ENCODE assay signal across 26 mouse cellular contexts in the genomic region with DNA sequence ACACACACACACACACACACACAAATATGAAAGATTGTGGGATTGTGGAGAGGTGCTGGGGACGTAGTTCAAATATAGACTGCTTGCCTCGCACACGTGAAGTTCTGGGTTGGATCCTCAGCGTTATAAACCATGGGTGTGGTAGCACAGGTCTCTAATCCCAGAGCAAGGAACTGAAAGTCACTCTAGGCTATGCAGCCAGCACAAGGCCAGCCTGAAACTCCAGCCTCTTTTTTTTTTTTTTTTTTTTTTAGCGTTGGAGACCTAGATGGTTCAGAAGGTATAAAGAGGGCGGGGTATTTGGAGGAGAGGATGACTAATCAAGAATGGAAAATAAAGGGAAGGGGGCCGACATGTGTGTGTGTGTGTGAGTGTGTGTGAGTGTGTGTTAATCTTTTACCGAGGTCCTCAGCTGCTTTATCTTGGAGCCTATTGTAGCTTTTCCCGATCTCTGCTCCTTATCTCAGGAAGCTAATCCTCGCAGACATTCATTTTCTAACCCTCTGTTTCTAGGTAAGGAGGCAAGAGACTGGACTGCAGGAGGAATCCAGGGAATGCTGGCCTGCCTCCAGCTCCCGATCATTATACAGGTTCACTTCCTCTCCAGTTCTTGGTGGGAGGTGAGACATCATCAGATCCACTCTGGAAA. TPM values are rescaled to one million over a fixed set of nuclear protein-coding genes. Genes with fewer than 3 reads are reported as not detected.
DNase-seq lines count a peak whose midpoint lies in the region; ATAC-seq and TF ChIP-seq lines count a peak whose summit lies in the region.
"Had no signal": no experiment of that assay in that cellular context is flagged by ENCODE, and none has a peak within 500 bp of the region (broad histone marks: within the 10 kb centered on the region; RNA-seq: fewer than 3 reads in every experiment).

No protein-coding gene starts in this region.

- no peak for TF ChIP-seq CTCF in lung, postnatal 0 days (IDR thresholded peaks at IDR 0.05)
- no peak for TF ChIP-seq CTCF in small intestine, adult 2 months (IDR thresholded peaks at IDR 0.05; ENCODE audit: extremely low read depth, insufficient read length, insufficient replicate concordance, low read depth, low read length)

- WGBS in heart, embryonic 13.5 days, result 31% methylated on average over 11 of the region's 11 CpGs
- WGBS in lung, embryonic 15.5 days, result 30% methylated on average over 11 of the region's 11 CpGs
- 27% methylated on average over 11 of the region's 11 CpGs for WGBS in lung, postnatal 0 days
- 49% methylated on average over 11 of the region's 11 CpGs for WGBS in intestine, embryonic 14.5 days
- 14% methylated on average over 11 of the region's 11 CpGs for WGBS in small intestine, adult 2 months

- H3K36me3 ChIP-seq in heart, embryonic 13.5 days, result no peaks in the 10 kb centered on the region
- no peaks in the 10 kb centered on the region for H3K36me3 ChIP-seq in lung, embryonic 15.5 days
- no peaks in the 10 kb centered on the region for H3K36me3 ChIP-seq in lung, postnatal 0 days (ENCODE audit: insufficient read depth, low read length)
- H3K36me3 ChIP-seq in intestine, embryonic 14.5 days (ENCODE audit: control insufficient read depth, insufficient read depth, low read length), result no peaks in the 10 kb centered on the region
- H3K36me3 ChIP-seq in small intestine, adult 2 months (ENCODE audit: control insufficient read depth, insufficient read depth, low read length), result no peaks in the 10 kb centered on the region
- H3K36me3 ChIP-seq: embryonic facial prominence, embryonic 10.5 days; hindbrain, embryonic 12.5 days had no signal

- TF ChIP-seq EP300 in lung, postnatal 0 days (IDR thresholded peaks at IDR 0.05), result no peak

- no peak overlapping the region for H3K27ac ChIP-seq in heart, embryonic 13.5 days (replicated peaks)
- H3K27ac ChIP-seq in lung, embryonic 15.5 days, result peak overlapping the region; percentile 47; the same call in 1 of the 2 replicates
- H3K27ac ChIP-seq in lung, postnatal 0 days (ENCODE audit: low read length), result no peak overlapping the region
- no peak overlapping the region; the same call in 1 of the 2 replicates for H3K27ac ChIP-seq in intestine, embryonic 14.5 days (ENCODE audit: low read depth)
- peak overlapping the region; percentile 77 for H3K27ac ChIP-seq in small intestine, adult 2 months (ENCODE audit: insufficient read depth, low read depth, low read length)
- H3K27ac ChIP-seq: embryonic facial prominence, embryonic 10.5 days; forebrain, embryonic 13.5 days; gastrocnemius, adult 2 months; hindbrain, embryonic 12.5 days; hindbrain, postnatal 0 days had no signal

- peaks cover 14% of the 10 kb centered on the region for H3K4me1 ChIP-seq in heart, embryonic 13.5 days
- H3K4me1 ChIP-seq in lung, embryonic 15.5 days, result peaks cover 16% of the 10 kb centered on the region
- no peaks in the 10 kb centered on the region for H3K4me1 ChIP-seq in lung, postnatal 0 days (ENCODE audit: insufficient read depth, low read depth, low read length)
- H3K4me1 ChIP-seq in intestine, embryonic 14.5 days (replicated peaks; ENCODE audit: control insufficient read depth, insufficient read depth, low read length), result no peaks in the 10 kb centered on the region
- peaks cover 7% of the 10 kb centered on the region for H3K4me1 ChIP-seq in small intestine, adult 2 months (ENCODE audit: control insufficient read depth, insufficient read depth, insufficient read length, low read length)

- no peak for DNase-seq in heart, adult 8-10 months (ENCODE audit: low spot score)
- no peak for DNase-seq in lung, postnatal 0 days (ENCODE audit: low spot score)
- DNase-seq in intestine, embryonic 14.5 days (ENCODE audit: low spot score), result no peak
- DNase-seq in right cerebral cortex, adult 2 months (ENCODE audit: low spot score in 2 of 2), result no peak
- no peak for DNase-seq in neural tube, embryonic 10.5 days (ENCODE audit: extremely low spot score, low spot score)
- DNase-seq: adrenal gland, adult 2 months; adrenal gland, postnatal 25 days; B cell, adult 2 months; cerebellum, adult 18-20 months; cerebellum, adult 9-11 months; cerebellum, postnatal 36 days; forebrain, postnatal 0 days; gastrocnemius, adult 2 months; gastrocnemius, postnatal 25 days; heart, postnatal 10 days; heart, postnatal 4 days had no signal

- TF ChIP-seq POLR2A in small intestine, adult 2 months (IDR thresholded peaks at IDR 0.05; ENCODE audit: low read depth, low read length), result no peak

- no peak overlapping the region for H3K4me3 ChIP-seq in heart, embryonic 13.5 days
- H3K4me3 ChIP-seq in lung, embryonic 15.5 days, result no peak overlapping the region
- no peak overlapping the region for H3K4me3 ChIP-seq in lung, postnatal 0 days (ENCODE audit: low read depth, low read length)
- no peak overlapping the region for H3K4me3 ChIP-seq in intestine, embryonic 14.5 days (ENCODE audit: low read depth, low read length)
- peak overlapping the region; percentile 13; the same call in 1 of the 2 replicates for H3K4me3 ChIP-seq in small intestine, adult 2 months (ENCODE audit: low read depth, low read length)
- H3K4me3 ChIP-seq: embryonic facial prominence, embryonic 10.5 days; forebrain, embryonic 13.5 days; gastrocnemius, adult 2 months; hindbrain, embryonic 12.5 days had no signal

- peaks cover 34% of the 10 kb centered on the region for H3K27me3 ChIP-seq in heart, embryonic 13.5 days (replicated peaks)
- H3K27me3 ChIP-seq in lung, embryonic 15.5 days, result no peaks in the 10 kb centered on the region; the same call in 1 of the 2 replicates
- no peaks in the 10 kb centered on the region for H3K27me3 ChIP-seq in lung, postnatal 0 days (replicated peaks; ENCODE audit: insufficient read depth, low read length)
- no peaks in the 10 kb centered on the region for H3K27me3 ChIP-seq in intestine, embryonic 14.5 days (replicated peaks; ENCODE audit: control insufficient read depth, insufficient read depth, low read length)
- H3K27me3 ChIP-seq in small intestine, adult 2 months (ENCODE audit: control insufficient read depth, insufficient read depth, low read length), result no peaks in the 10 kb centered on the region

- H3K9me3 ChIP-seq in heart, embryonic 13.5 days, result no peaks in the 10 kb centered on the region
- no peaks in the 10 kb centered on the region for H3K9me3 ChIP-seq in lung, embryonic 15.5 days
- no peaks in the 10 kb centered on the region for H3K9me3 ChIP-seq in lung, postnatal 0 days (ENCODE audit: low read length)
- H3K9me3 ChIP-seq in intestine, embryonic 14.5 days (ENCODE audit: control insufficient read depth, low read length), result no peaks in the 10 kb centered on the region; the same call in 1 of the 2 replicates
- H3K9me3 ChIP-seq: embryonic facial prominence, embryonic 10.5 days; forebrain, embryonic 13.5 days; hindbrain, embryonic 12.5 days had no signal

- H3K4me2 ChIP-seq in heart, embryonic 13.5 days, result no peak overlapping the region; the same call in 1 of the 2 replicates
- H3K4me2 ChIP-seq in lung, embryonic 15.5 days, result no peak overlapping the region
- no peak overlapping the region for H3K4me2 ChIP-seq in lung, postnatal 0 days (replicated peaks; ENCODE audit: low read depth, low read length)
- H3K4me2 ChIP-seq in intestine, embryonic 14.5 days (ENCODE audit: low read length), result no peak overlapping the region
- H3K4me2 ChIP-seq: forebrain, embryonic 13.5 days; heart, embryonic 11.5 days; hindbrain, embryonic 12.5 days had no signal

- no peak for ATAC-seq in heart, embryonic 13.5 days (ENCODE audit: extremely low read depth, insufficient number of reproducible peaks, low FRiP score, low TSS enrichment)
- no peak for ATAC-seq in lung, embryonic 15.5 days (ENCODE audit: borderline replicate concordance, extremely low read depth, low FRiP score, low TSS enrichment)
- no peak for ATAC-seq in lung, postnatal 0 days
- peak; percentile 38; the same call in 1 of the 2 replicates for ATAC-seq in intestine, embryonic 14.5 days (replicated peaks; ENCODE audit: low FRiP score, low TSS enrichment, low read depth)
- ATAC-seq: CD4-positive, CD25-positive, alpha-beta regulatory T cell, adult 4 months; forebrain, embryonic 13.5 days; forebrain, postnatal 0 days; hindbrain, postnatal 0 days had no signal

- H3K9ac ChIP-seq in heart, embryonic 13.5 days, result peak overlapping the region; percentile 21; the same call in 1 of the 2 replicates
- no peak overlapping the region for H3K9ac ChIP-seq in lung, embryonic 15.5 days
- no peak overlapping the region for H3K9ac ChIP-seq in lung, postnatal 0 days (replicated peaks; ENCODE audit: low read depth)
- H3K9ac ChIP-seq in intestine, embryonic 14.5 days (ENCODE audit: low read length), result no peak overlapping the region
- H3K9ac ChIP-seq: forebrain, embryonic 13.5 days; forebrain, postnatal 0 days; hindbrain, embryonic 12.5 days had no signal

RNA-seq across cellular contexts. Expression of gene Slc2a4, which starts 5.4 kb away (rescaled TPM):
- polyA plus RNA-seq in heart, embryonic 13.5 days (2015; fragmentation: Nextera tagmentation; extraction: Ambion mirVana), result 25.8 and 30.3 TPM in 2 replicates
- 100 to 1,000 TPM; 435 to 503 (median 470) TPM for total RNA-seq in heart, adult 8-10 months (2022)
- polyA plus RNA-seq in lung, embryonic 15.5 days (2015; fragmentation: Nextera tagmentation; extraction: Ambion mirVana), result 18.0 and 20.6 TPM in 2 replicates
- 3.7 and 4.3 TPM in 2 replicates for polyA plus RNA-seq in lung, postnatal 0 days (2015; fragmentation: Nextera tagmentation; extraction: Ambion mirVana)
- polyA plus RNA-seq in intestine, embryonic 14.5 days (2014; fragmentation: Nextera tagmentation; extraction: Ambion mirVana), result 25.8 and 32.2 TPM in 2 replicates
- polyA plus RNA-seq in small intestine, adult 2 months (2012; rRNA removed), result 11.2 and 12.9 TPM in 2 replicates
- total RNA-seq: granulocyte monocyte progenitor cell, adult 5-6 weeks had no signal
- polyA plus RNA-seq: CD4-positive, CD25-positive, alpha-beta regulatory T cell, adult 4 months had no signal

RNA-seq across cellular contexts. Expression of gene Cldn7, which starts 11.2 kb away (rescaled TPM):
- polyA plus RNA-seq in heart, embryonic 13.5 days (2015; fragmentation: Nextera tagmentation; extraction: Ambion mirVana), result 6.3 and 7.4 TPM in 2 replicates
- total RNA-seq in heart, adult 8-10 months (2022), result 1 to 10 TPM in 1 of 4 experiments, not detected in 3; 1.1 TPM
- polyA plus RNA-seq in lung, embryonic 15.5 days (2015; fragmentation: Nextera tagmentation; extraction: Ambion mirVana), result 154 and 170 TPM in 2 replicates
- polyA plus RNA-seq in lung, postnatal 0 days (2015; fragmentation: Nextera tagmentation; extraction: Ambion mirVana), result 212 and 230 TPM in 2 replicates
- polyA plus RNA-seq in intestine, embryonic 14.5 days (2014; fragmentation: Nextera tagmentation; extraction: Ambion mirVana), result 425 and 461 TPM in 2 replicates
- 521 and 1,844 TPM in 2 replicates for polyA plus RNA-seq in small intestine, adult 2 months (2012; rRNA removed)
- total RNA-seq: forebrain, postnatal 0 days; gastrocnemius, adult 2 months; granulocyte monocyte progenitor cell, adult 5-6 weeks; heart, postnatal 10 days; hindbrain, postnatal 0 days had no signal
- polyA plus RNA-seq: CD4-positive, CD25-positive, alpha-beta regulatory T cell, adult 4 months had no signal

RNA-seq across cellular contexts. Expression of gene Ybx2, which starts 17.8 kb away (rescaled TPM):
- polyA plus RNA-seq in heart, embryonic 13.5 days (2015; fragmentation: Nextera tagmentation; extraction: Ambion mirVana), result 3.1 TPM in 2 replicates
- 10 to 100 TPM; 13.8 to 32.7 (median 24.3) TPM for total RNA-seq in heart, adult 8-10 months (2022)
- polyA plus RNA-seq in lung, embryonic 15.5 days (2015; fragmentation: Nextera tagmentation; extraction: Ambion mirVana), result 2.8 and 3.0 TPM in 2 replicates
- 1.00 and 1.1 TPM in 2 replicates for polyA plus RNA-seq in lung, postnatal 0 days (2015; fragmentation: Nextera tagmentation; extraction: Ambion mirVana)
- 4.6 and 4.8 TPM in 2 replicates for polyA plus RNA-seq in intestine, embryonic 14.5 days (2014; fragmentation: Nextera tagmentation; extraction: Ambion mirVana)
- polyA plus RNA-seq in small intestine, adult 2 months (2012; rRNA removed), result 10.6 and 11.4 TPM in 2 replicates
- polyA plus RNA-seq: CD4-positive, CD25-positive, alpha-beta regulatory T cell, adult 4 months had no signal

RNA-seq across cellular contexts. Expression of gene Ctdnep1, which starts 27.6 kb away (rescaled TPM):
- 21.0 and 21.1 TPM in 2 replicates for polyA plus RNA-seq in heart, embryonic 13.5 days (2015; fragmentation: Nextera tagmentation; extraction: Ambion mirVana)
- 100 to 1,000 TPM; 144 to 172 (median 168) TPM for total RNA-seq in heart, adult 8-10 months (2022)
- 22.3 and 25.4 TPM in 2 replicates for polyA plus RNA-seq in lung, embryonic 15.5 days (2015; fragmentation: Nextera tagmentation; extraction: Ambion mirVana)
- polyA plus RNA-seq in lung, postnatal 0 days (2015; fragmentation: Nextera tagmentation; extraction: Ambion mirVana), result 23.7 and 24.7 TPM in 2 replicates
- polyA plus RNA-seq in intestine, embryonic 14.5 days (2014; fragmentation: Nextera tagmentation; extraction: Ambion mirVana), result 28.6 and 29.3 TPM in 2 replicates
- 59.7 and 116 TPM in 2 replicates for polyA plus RNA-seq in small intestine, adult 2 months (2012; rRNA removed)

RNA-seq across cellular contexts. Expression of gene Elp5, which starts 28.9 kb away (rescaled TPM):
- polyA plus RNA-seq in heart, embryonic 13.5 days (2015; fragmentation: Nextera tagmentation; extraction: Ambion mirVana), result 111 and 119 TPM in 2 replicates
- total RNA-seq in heart, adult 8-10 months (2022), result 10 to 100 TPM; 41.7 to 57.3 (median 48.1) TPM
- 106 and 111 TPM in 2 replicates for polyA plus RNA-seq in lung, embryonic 15.5 days (2015; fragmentation: Nextera tagmentation; extraction: Ambion mirVana)
- 65.9 and 72.1 TPM in 2 replicates for polyA plus RNA-seq in lung, postnatal 0 days (2015; fragmentation: Nextera tagmentation; extraction: Ambion mirVana)
- polyA plus RNA-seq in intestine, embryonic 14.5 days (2014; fragmentation: Nextera tagmentation; extraction: Ambion mirVana), result 104 and 119 TPM in 2 replicates
- 24.4 and 37.8 TPM in 2 replicates for polyA plus RNA-seq in small intestine, adult 2 months (2012; rRNA removed)

Comparison
In these comparisons a context has a peak if more than half of its experiments do, and no peak if none do; other contexts are left out.
1. H3K27ac ChIP-seq: peak in lung, embryonic 15.5 days (single experiment) and small intestine, adult 2 months (single experiment); none in heart, embryonic 13.5 days (single experiment), lung, postnatal 0 days (single experiment) and intestine, embryonic 14.5 days (single experiment).
2. RNA of gene Cldn7, which starts 11.2 kb away (polyA plus RNA-seq): 521 to 1,844 TPM in small intestine, adult 2 months, 425 to 461 TPM in intestine, embryonic 14.5 days, 212 to 230 TPM in lung, postnatal 0 days and 154 to 170 TPM in lung, embryonic 15.5 days; 6.3 to 7.4 TPM in heart, embryonic 13.5 days; every median in the first group is over 10 times any median in the second.